19 mouse cellular contexts compared by ENCODE assay signal in the genomic region with DNA sequence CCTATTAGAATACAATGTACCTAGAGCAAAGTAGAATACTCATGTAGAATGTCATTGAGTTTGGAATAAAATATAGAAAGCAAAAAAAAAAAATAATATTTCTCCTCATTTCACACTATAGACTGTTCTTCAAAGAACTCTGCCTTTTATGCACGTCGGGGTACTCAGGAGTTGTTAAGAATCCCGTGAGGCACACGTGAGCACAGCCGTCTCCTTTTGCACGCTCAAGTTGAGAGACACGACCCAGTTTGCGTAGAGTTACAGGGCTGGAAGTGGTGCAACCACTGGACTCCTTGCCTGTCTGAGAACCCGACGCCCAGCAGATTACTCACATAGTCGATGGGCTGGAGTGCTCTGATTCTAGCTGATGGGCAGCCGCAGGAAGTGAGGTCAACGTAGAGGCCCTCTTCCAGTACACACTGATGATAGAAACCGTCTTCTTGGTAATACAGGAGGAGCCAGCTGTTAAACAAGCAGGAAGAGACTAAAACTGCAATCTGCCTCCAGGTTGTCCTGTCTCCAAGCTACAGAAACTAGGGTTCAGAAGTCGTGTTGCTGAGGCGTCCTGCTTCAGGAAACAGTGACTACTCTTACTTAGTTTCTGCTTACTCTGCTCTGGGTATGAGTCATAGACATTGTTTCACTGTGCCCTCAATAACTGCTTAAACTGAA. TPM values are rescaled to one million over a fixed set of nuclear protein-coding genes. Genes with fewer than 3 reads are reported as not detected.
DNase-seq lines count a peak whose midpoint lies in the region; ATAC-seq and TF ChIP-seq lines count a peak whose summit lies in the region.
"Had no signal": no experiment of that assay in that cellular context is flagged by ENCODE, and none has a peak within 500 bp of the region (broad histone marks: within the 10 kb centered on the region; RNA-seq: fewer than 3 reads in every experiment).

No protein-coding gene starts in this region.

- no peak for TF ChIP-seq POLR2A in lung, adult 2 months (IDR thresholded peaks at IDR 0.05; ENCODE audit: borderline replicate concordance, extremely low read depth, low read depth, low read length)

- CTCF ChIA-PET in Patski (lab: Charles Lee) = no interaction called here

- WGBS in intestine, embryonic 15.5 days = 74% methylated on average over 16 of the region's 16 CpGs
- WGBS in lung, adult 2 months = 75% methylated on average over 16 of the region's 16 CpGs

- no peak overlapping the region for H3K4me3 ChIP-seq in intestine, embryonic 15.5 days (replicated peaks)
- H3K4me3 ChIP-seq in lung, adult 2 months (replicated peaks; ENCODE audit: extremely low read depth, low read depth, low read length) = no peak overlapping the region
- H3K4me3 ChIP-seq: forebrain, embryonic 15.5 days; heart, adult 2 months; hindbrain, embryonic 12.5 days had no signal

- peak; percentile 83 for ATAC-seq in Patski
- ATAC-seq in intestine, embryonic 15.5 days = peak; percentile 53; the same call in 1 of the 2 replicates
- ATAC-seq: forebrain, embryonic 15.5 days; lung, postnatal 0 days had no signal

- POLR2A ChIA-PET in Patski (lab: Charles Lee) = no interaction called here

- in situ Hi-C loops in Patski (cut with MboI; ENCODE audit: low pct_unique_long_range_greater_than_20kb) = no loop called here

- no peak overlapping the region for H3K4me2 ChIP-seq in intestine, embryonic 15.5 days (replicated peaks)
- H3K4me2 ChIP-seq: forebrain, embryonic 15.5 days; hindbrain, embryonic 12.5 days; midbrain, embryonic 11.5 days had no signal

- H3K27ac ChIP-seq in intestine, embryonic 15.5 days = no peak overlapping the region
- H3K27ac ChIP-seq: forebrain, embryonic 15.5 days; heart, adult 2 months; hindbrain, embryonic 12.5 days had no signal

- no peak overlapping the region for H3K9ac ChIP-seq in intestine, embryonic 15.5 days
- H3K9ac ChIP-seq: forebrain, embryonic 15.5 days; hindbrain, embryonic 12.5 days had no signal

- peak; percentile 6 for DNase-seq in retina, postnatal 1 day
- DNase-seq in retina, embryonic 14.5 days (ENCODE audit: low spot score) = no peak
- DNase-seq in Patski (ENCODE audit: low read depth, low spot score) = no peak
- DNase-seq in adrenal gland, adult (ENCODE audit: inconsistent age in 2 of 2, low spot score in 1 of 2) = no peak
- no peak for DNase-seq in lung, adult 2 months
- DNase-seq in gastrocnemius, postnatal 10 days = no peak
- DNase-seq: adrenal gland, postnatal 10 days; cerebellum, adult 2 months; cerebellum, postnatal 36 days; embryo, embryonic 11 days; gastrocnemius, postnatal 25 days; heart, adult 2 months; kidney, adult 11 months; kidney, postnatal 14 days had no signal

- H3K36me3 ChIP-seq in intestine, embryonic 15.5 days = no peaks in the 10 kb centered on the region
- H3K36me3 ChIP-seq: forebrain, embryonic 15.5 days had no signal

- no peaks in the 10 kb centered on the region for H3K4me1 ChIP-seq in intestine, embryonic 15.5 days (replicated peaks)
- H3K4me1 ChIP-seq in lung, adult 2 months (ENCODE audit: control insufficient read depth, insufficient read depth, low read length) = no peaks in the 10 kb centered on the region
- H3K4me1 ChIP-seq: forebrain, embryonic 15.5 days; hindbrain, embryonic 12.5 days had no signal

- H3K27me3 ChIP-seq in Patski = no peaks in the 10 kb centered on the region
- H3K27me3 ChIP-seq in intestine, embryonic 15.5 days (replicated peaks) = no peaks in the 10 kb centered on the region
- H3K27me3 ChIP-seq: forebrain, embryonic 15.5 days; hindbrain, embryonic 12.5 days had no signal

- no peak for TF ChIP-seq CTCF in Patski (IDR thresholded peaks at IDR 0.05)
- no peak for TF ChIP-seq CTCF in lung, adult 2 months (IDR thresholded peaks at IDR 0.05; ENCODE audit: insufficient read depth, low read length)

- no peaks in the 10 kb centered on the region for H3K9me3 ChIP-seq in intestine, embryonic 15.5 days
- H3K9me3 ChIP-seq: forebrain, embryonic 15.5 days; hindbrain, embryonic 12.5 days had no signal

RNA-seq across cellular contexts. Expression of a gene that starts 50.3 kb away (rescaled TPM):
- polyA plus RNA-seq in Patski (2021) = 24.6 TPM
- polyA plus RNA-seq in intestine, embryonic 15.5 days (2015; fragmentation: Nextera tagmentation; extraction: Ambion mirVana) = 34.1 and 35.8 TPM in 2 replicates
- 4.4 and 7.0 TPM in 2 replicates for polyA plus RNA-seq in lung, adult 2 months (2012; rRNA removed)
- total RNA-seq in gastrocnemius, postnatal 10 days (2021) = 10 to 100 TPM; 11.5 to 13.4 TPM
